ENCODE assay signal across 8 mouse cellular contexts in the genomic region with DNA sequence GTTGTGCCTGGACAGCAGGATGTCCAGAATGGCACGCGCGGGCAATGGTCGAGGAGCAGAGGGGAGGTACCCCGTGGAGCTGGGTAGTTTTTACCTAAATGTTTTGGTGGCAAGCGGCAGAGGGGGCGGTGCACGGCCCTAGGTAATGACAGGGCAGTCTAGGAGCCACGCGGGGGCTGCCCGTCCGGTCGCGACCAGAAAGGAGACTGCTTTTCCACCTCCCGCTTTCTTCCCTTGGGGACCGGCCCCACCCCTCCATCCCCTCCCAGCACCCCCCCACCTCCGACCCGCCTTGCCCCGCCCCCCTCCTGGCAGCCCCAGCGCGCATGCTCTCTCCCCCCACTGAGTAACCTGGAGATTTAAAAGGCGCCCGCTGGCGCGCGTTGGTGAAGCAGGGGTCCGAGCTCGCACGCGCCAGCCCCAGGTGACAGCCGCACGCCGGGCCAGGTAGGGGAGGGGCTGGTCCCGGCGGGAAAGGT. TPM values are rescaled to one million over a fixed set of nuclear protein-coding genes. Genes with fewer than 3 reads are reported as not detected.
DNase-seq lines count a peak whose midpoint lies in the region; ATAC-seq and TF ChIP-seq lines count a peak whose summit lies in the region.

Gene Slc45a3, plus strand, starts transcription at position 362 of the 479 bp plus-strand sequence.

- TF ChIP-seq POLR2A in liver, adult 2 months (IDR thresholded peaks at IDR 0.05; ENCODE audit: extremely low read depth, insufficient read depth, low read length): 0 out of 2 replicates have a peak, but pooled peaks have one; percentile 10

- peaks cover 45% of the 10 kb centered on the region for H3K27me3 ChIP-seq in C2C12 (ENCODE audit: control insufficient read depth, insufficient read depth, insufficient read length)
- peaks cover 71% of the 10 kb centered on the region for H3K27me3 ChIP-seq in embryonic facial prominence, embryonic 13.5 days
- peaks cover 47% of the 10 kb centered on the region for H3K27me3 ChIP-seq in hindbrain, embryonic 13.5 days
- no peaks in the 10 kb centered on the region for H3K27me3 ChIP-seq in liver, adult 2 months (ENCODE audit: control insufficient read depth, insufficient read depth, low read length)
- H3K27me3 ChIP-seq in neural tube, embryonic 11.5 days (ENCODE audit: control insufficient read depth, insufficient read depth, low read length): 0 out of 2 replicates have a peak, but pooled peaks cover 9% of the 10 kb centered on the region

- no peaks in the 10 kb centered on the region for H3K79me3 ChIP-seq in C2C12 (ENCODE audit: low read depth)

- peak within 1 kb of the TSS; percentile 74 for H3K9ac ChIP-seq in ES-E14 (ENCODE audit: insufficient read depth, low read depth, low read length, poor library complexity, severe bottlenecking)
- peak within 1 kb of the TSS; percentile 78 for H3K9ac ChIP-seq in embryonic facial prominence, embryonic 13.5 days
- H3K9ac ChIP-seq in hindbrain, embryonic 13.5 days: peak within 1 kb of the TSS; percentile 81
- peak within 1 kb of the TSS; percentile 90 for H3K9ac ChIP-seq in liver, adult 2 months (ENCODE audit: low read depth, low read length)
- H3K9ac ChIP-seq in neural tube, embryonic 11.5 days (ENCODE audit: low read length): peak within 1 kb of the TSS; percentile 88

- ATAC-seq in embryonic facial prominence, embryonic 13.5 days (ENCODE audit: insufficient number of reproducible peaks, insufficient read depth, low FRiP score, low TSS enrichment, low read depth): peak; percentile 52
- ATAC-seq in hindbrain, embryonic 13.5 days (ENCODE audit: low FRiP score): peak; percentile 71
- ATAC-seq in neural tube, embryonic 11.5 days (ENCODE audit: insufficient read depth, low FRiP score, low TSS enrichment): peak; percentile 42
- ATAC-seq in cerebellum, adult (ENCODE audit: insufficient number of reproducible peaks, low FRiP score, low TSS enrichment): no peak

- H3K4me2 ChIP-seq in embryonic facial prominence, embryonic 13.5 days: peak within 1 kb of the TSS; percentile 96
- peak within 1 kb of the TSS; percentile 99 for H3K4me2 ChIP-seq in hindbrain, embryonic 13.5 days
- H3K4me2 ChIP-seq in neural tube, embryonic 11.5 days (ENCODE audit: low read depth): peak within 1 kb of the TSS; percentile 96

- peaks cover 0 to 5% of the 10 kb centered on the region in 2 experiments; a peak in 1 of 4 replicates for H3K4me1 ChIP-seq in ES-E14 (ENCODE audit: control insufficient read depth in 2 of 2, insufficient read depth in 2 of 2, low read length in 2 of 2, poor library complexity in 1 of 2)
- peaks cover 15% of the 10 kb centered on the region for H3K4me1 ChIP-seq in embryonic facial prominence, embryonic 13.5 days
- H3K4me1 ChIP-seq in hindbrain, embryonic 13.5 days (replicated peaks): peaks cover 32% of the 10 kb centered on the region
- peaks cover 18% of the 10 kb centered on the region for H3K4me1 ChIP-seq in liver, adult 2 months (ENCODE audit: control insufficient read depth, insufficient read depth, low read length)
- peaks cover 15% of the 10 kb centered on the region for H3K4me1 ChIP-seq in neural tube, embryonic 11.5 days (ENCODE audit: control insufficient read depth, insufficient read depth, low read length)

- under 1% methylated on average over 35 of the region's 35 CpGs for WGBS in embryonic facial prominence, embryonic 13.5 days
- under 1% methylated on average over 34 of the region's 35 CpGs for WGBS in hindbrain, embryonic 13.5 days
- WGBS in liver, adult 2 months: 1% methylated on average over 33 of the region's 35 CpGs
- WGBS in neural tube, embryonic 11.5 days: under 1% methylated on average over 33 of the region's 35 CpGs

- H3ac ChIP-seq in C2C12 (ENCODE audit: control insufficient read depth, insufficient read length, low read depth): peak within 1 kb of the TSS; percentile 78

- H3K36me3 ChIP-seq in C2C12 (ENCODE audit: control insufficient read depth, insufficient read depth): no peaks in the 10 kb centered on the region
- H3K36me3 ChIP-seq in ES-E14 (ENCODE audit: control insufficient read depth, insufficient read depth, low read length, poor library complexity, severe bottlenecking): no peaks in the 10 kb centered on the region
- H3K36me3 ChIP-seq in embryonic facial prominence, embryonic 13.5 days: no peaks in the 10 kb centered on the region
- H3K36me3 ChIP-seq in hindbrain, embryonic 13.5 days: no peaks in the 10 kb centered on the region
- no peaks in the 10 kb centered on the region for H3K36me3 ChIP-seq in liver, adult 2 months (ENCODE audit: control insufficient read depth, insufficient read depth, low read length)
- H3K36me3 ChIP-seq in neural tube, embryonic 11.5 days (ENCODE audit: control insufficient read depth, insufficient read depth, low read length): no peaks in the 10 kb centered on the region

- TF ChIP-seq CTCF in C2C12 (IDR thresholded peaks at IDR 0.05; ENCODE audit: control insufficient read depth, insufficient read depth, insufficient read length): no peak
- TF ChIP-seq CTCF in liver, adult 2 months (IDR thresholded peaks at IDR 0.05; ENCODE audit: low read depth, low read length): no peak

- no peaks in the 10 kb centered on the region for H3K79me2 ChIP-seq in C2C12 (ENCODE audit: control insufficient read depth, insufficient read depth)
- peaks cover 4% of the 10 kb centered on the region; the same call in 1 of the 2 replicates for H3K79me2 ChIP-seq in liver, adult 2 months (ENCODE audit: control insufficient read depth, insufficient read depth, low read length)

- no peak within 1 kb of the TSS for H3K27ac ChIP-seq in ES-E14 (ENCODE audit: insufficient read depth, low read depth, low read length, poor library complexity, severe bottlenecking)
- H3K27ac ChIP-seq in embryonic facial prominence, embryonic 13.5 days: no peak within 1 kb of the TSS
- H3K27ac ChIP-seq in hindbrain, embryonic 13.5 days: no peak within 1 kb of the TSS
- H3K27ac ChIP-seq in liver, adult 2 months (replicated peaks; ENCODE audit: insufficient read depth, low read depth, low read length): peak within 1 kb of the TSS; percentile 42
- H3K27ac ChIP-seq in neural tube, embryonic 11.5 days (ENCODE audit: low read depth, low read length): no peak within 1 kb of the TSS

- in situ Hi-C loops in ES-E14 (cut with MboI; ENCODE audit: low sequenced_read_pairs in 2 of 2, unreplicated experiment in 2 of 2): no loop called here

- H3K9me3 ChIP-seq in ES-E14 (ENCODE audit: control insufficient read depth, insufficient read depth, low read depth, low read length): no peaks in the 10 kb centered on the region
- H3K9me3 ChIP-seq in embryonic facial prominence, embryonic 13.5 days: no peaks in the 10 kb centered on the region
- H3K9me3 ChIP-seq in hindbrain, embryonic 13.5 days: no peaks in the 10 kb centered on the region
- no peaks in the 10 kb centered on the region for H3K9me3 ChIP-seq in neural tube, embryonic 11.5 days (ENCODE audit: control insufficient read depth, low read length)

- H3K4me3 ChIP-seq in C2C12 (ENCODE audit: insufficient read depth, poor library complexity, severe bottlenecking) (peak within 1 kb of the TSS; percentile 14), ES-E14 (ENCODE audit: insufficient read depth in 1 of 2, low read depth in 1 of 2, low read length in 2 of 2, poor library complexity in 1 of 2, severe bottlenecking in 1 of 2) (peak within 1 kb of the TSS; percentile 87 to 89)
- peak within 1 kb of the TSS; percentile 81 for H3K4me3 ChIP-seq in embryonic facial prominence, embryonic 13.5 days
- H3K4me3 ChIP-seq in hindbrain, embryonic 13.5 days: peak within 1 kb of the TSS; percentile 84
- H3K4me3 ChIP-seq in liver, adult 2 months (ENCODE audit: insufficient read depth, low read depth, low read length): peak within 1 kb of the TSS; percentile 83
- peak within 1 kb of the TSS; percentile 85 for H3K4me3 ChIP-seq in neural tube, embryonic 11.5 days (ENCODE audit: low read depth, low read length)

- peak; percentile 56 for DNase-seq in ES-E14 (ENCODE audit: low read depth, low spot score)
- DNase-seq in liver, adult 2 months (ENCODE audit: extremely low read depth, low read depth, low spot score): no peak
- peak; percentile 48 for DNase-seq in neural tube, embryonic 11.5 days (ENCODE audit: low spot score)
- DNase-seq in layer of hippocampus, postnatal 36 days: no peak

TF ChIP-seq in C2C12, 6 proteins besides CTCF, POLR2A, EP300 and RAD21:
- TF ChIP-seq CEBPB (IDR thresholded peaks at IDR 0.05; ENCODE audit: low read depth): no peak
- no peak for TF ChIP-seq FOSL1 (IDR thresholded peaks at IDR 0.05; ENCODE audit: insufficient read depth, low read length, poor library complexity, severe bottlenecking)
- no peak for TF ChIP-seq MYOG (IDR thresholded peaks at IDR 0.05; ENCODE audit: control insufficient read depth, extremely low read depth, insufficient read length)
- TF ChIP-seq MAX (IDR thresholded peaks at IDR 0.05): no peak
- TF ChIP-seq MYOD1 (IDR thresholded peaks at IDR 0.05; ENCODE audit: control insufficient read depth, insufficient read length, low read depth): no peak
- no peak for TF ChIP-seq USF1 (IDR thresholded peaks at IDR 0.05; ENCODE audit: low read depth)

TF ChIP-seq in ES-E14, 5 proteins besides CTCF, POLR2A, EP300 and RAD21:
- no peak for TF ChIP-seq MAFK (IDR thresholded peaks at IDR 0.05; ENCODE audit: insufficient read depth, low read depth, low read length)
- no peak for TF ChIP-seq ZNF384 (IDR thresholded peaks at IDR 0.05; ENCODE audit: low read depth, low read length)
- TF ChIP-seq HCFC1 (IDR thresholded peaks at IDR 0.05; ENCODE audit: borderline replicate concordance, insufficient read depth, low read length): no peak
- no peak for TF ChIP-seq ZC3H11A (IDR thresholded peaks at IDR 0.05; ENCODE audit: borderline replicate concordance, low read depth, low read length)
- TF ChIP-seq CHD2 (IDR thresholded peaks at IDR 0.05; ENCODE audit: low read depth, low read length): no peak
TF ChIP-seq in ES-E14: peak in this region for 0.

RNA-seq across cellular contexts. Expression of gene Slc45a3, which starts in this region (rescaled TPM):
- polyA plus RNA-seq in C2C12 (2012; fragmentation: generic; extraction: Trizol): 0.75 TPM
- 6.0 and 7.5 TPM in 2 replicates for total RNA-seq in ES-E14 (2012; rRNA removed)
- polyA plus RNA-seq in embryonic facial prominence, embryonic 13.5 days (2015; fragmentation: Nextera tagmentation; extraction: Ambion mirVana): 3.2 and 4.0 TPM in 2 replicates
- 1.8 and 4.3 TPM in 2 replicates for polyA plus RNA-seq in hindbrain, embryonic 13.5 days (2015; fragmentation: Nextera tagmentation; extraction: Ambion mirVana)
- total RNA-seq in liver, adult 2 months (2014; rRNA removed): 10.0 and 10.3 TPM in 2 replicates
- 28.0 and 39.8 TPM in 2 replicates for polyA plus RNA-seq in liver, adult 2 months (2012; rRNA removed)
- 11.8 TPM in 2 replicates for polyA plus RNA-seq in neural tube, embryonic 11.5 days (2014; fragmentation: Nextera tagmentation; extraction: Ambion mirVana)
- 1 to 10 TPM in 1 of 2 experiments, under 1 TPM in 1; 0.77 to 1.4 TPM for total RNA-seq in layer of hippocampus, postnatal 36 days (2021)

Comparison
In these comparisons a context has a peak if more than half of its experiments do, and no peak if none do; other contexts are left out.
1. H3K4me3 ChIP-seq: peak in every context shown above with its lines; median percentile 88 in ES-E14; 85 in neural tube, embryonic 11.5 days; 84 in hindbrain, embryonic 13.5 days; 83 in liver, adult 2 months; 81 in embryonic facial prominence, embryonic 13.5 days; 14 in C2C12.
2. DNase-seq: peak in ES-E14 (single experiment) and neural tube, embryonic 11.5 days (single experiment); none in liver, adult 2 months (single experiment) and layer of hippocampus, postnatal 36 days (0 of 2).
3. Peak in every context shown above with its lines, with median percentiles within 50 percentile points of each other: H3K9ac ChIP-seq and H3K4me2 ChIP-seq.